Mouse (Mus musculus) hindbrain, embryonic 15.5 days (tissue): Measurements from ENCODE around the gene Prss35. TPM values are rescaled to one million over a fixed set of nuclear protein-coding genes. Genes with fewer than 3 reads are reported as not detected.

Experiments used
- ATAC-seq: fragments of 200-750 bp; cut with Nextera tagmentation; 2 replicates; pipeline ENCODE4 v1.8.0; 2017; ENCODE audit warnings: low read depth, moderate number of reproducible peaks, moderate TSS enrichment; ENCODE audit not compliant: low FRiP score
- H3K27ac ChIP-seq: fragments of 300-500 bp; sonication (generic); replicated peaks from 2 replicates; pipeline ENCODE4 v1.5.1; 2015; ENCODE audit warnings: mild to moderate bottlenecking, inconsistent platforms
- H3K27me3 ChIP-seq: fragments of 300-500 bp; sonication (generic); 2 replicates; pipeline ENCODE4 v1.6.1; 2015; ENCODE audit warnings: control low read depth, inconsistent platforms
- H3K36me3 ChIP-seq: fragments of 300-500 bp; sonication (generic); 2 replicates; pipeline ENCODE4 v1.6.1; 2015; ENCODE audit warnings: control low read depth, inconsistent platforms
- H3K4me1 ChIP-seq: fragments of 300-500 bp; sonication (generic); replicated peaks from 2 replicates; pipeline ENCODE4 v1.6.1; 2015; ENCODE audit warnings: control low read depth, inconsistent platforms
- H3K4me2 ChIP-seq: fragments of 300-500 bp; sonication (generic); 2 replicates; pipeline ENCODE4 v1.6.1; 2015; ENCODE audit warnings: moderate library complexity, mild to moderate bottlenecking, inconsistent platforms
- H3K4me3 ChIP-seq: fragments of 300-500 bp; sonication (generic); 2 replicates; pipeline ENCODE4 v1.5.1; 2015; ENCODE audit warnings: mild to moderate bottlenecking, inconsistent platforms
- H3K9ac ChIP-seq: fragments of 300-500 bp; sonication (generic); 2 replicates; pipeline ENCODE4 v1.6.1; 2015; ENCODE audit warnings: inconsistent platforms
- H3K9me3 ChIP-seq: fragments of 300-500 bp; sonication (generic); 2 replicates; pipeline ENCODE4 v1.6.1; 2016; ENCODE audit warnings: control low read depth, inconsistent platforms
- WGBS: fragments of 180-500 bp; shearing (Covaris S2); methylation state at CpG from one replicate; pipeline ENCODE4 v1.1.7; 2015; 5-methylcytosine and 5-hydroxymethylcytosine counted together
- polyA plus RNA-seq: library from polyadenylated mRNA; unstranded; fragments of >200 nt; fragmentation: Nextera tagmentation; extraction: Ambion mirVana; gene quantifications from 2 replicates; pipeline ENCODE4 v1.2.1, GENCODE M21; 2015

Prss35 gene
- polyA plus RNA-seq, 1 experiment from 2014 or later = 6.2 TPM

DNA sequence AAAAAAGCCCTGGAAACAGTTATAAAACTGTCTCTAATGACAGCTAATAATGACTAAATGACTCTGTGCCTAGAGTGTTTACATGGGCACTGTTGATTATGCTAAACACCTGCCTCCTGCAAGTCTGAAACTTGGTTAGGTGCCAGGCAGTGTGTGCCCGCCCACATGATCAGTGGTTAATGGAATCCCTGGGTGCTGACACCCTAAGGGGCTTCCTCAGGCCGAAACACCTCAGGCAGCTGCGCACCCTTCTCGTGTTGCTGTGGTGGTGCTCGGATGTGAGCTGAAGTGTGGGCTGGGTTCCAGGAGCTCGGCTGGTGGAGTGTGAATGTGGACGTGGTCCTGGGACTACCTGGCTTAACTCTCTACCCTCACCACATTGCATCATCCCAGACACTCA lies 33.9 kb downstream of the Prss35 start:
- 0 out of 2 replicates have a peak, but pooled peaks have one; percentile 15 for ATAC-seq
- H3K27me3 ChIP-seq = no peaks in the 10 kb centered on the region
- H3K4me3 ChIP-seq = no peak overlapping the region
- H3K9ac ChIP-seq = no peak overlapping the region
- no peak overlapping the region for H3K27ac ChIP-seq
- 71% methylated on average over 7 of the region's 7 CpGs for WGBS
- no peaks in the 10 kb centered on the region for H3K4me1 ChIP-seq
- H3K9me3 ChIP-seq = no peaks in the 10 kb centered on the region
- no peak overlapping the region for H3K4me2 ChIP-seq
- H3K36me3 ChIP-seq = peaks cover 65% of the 10 kb centered on the region

DNA sequence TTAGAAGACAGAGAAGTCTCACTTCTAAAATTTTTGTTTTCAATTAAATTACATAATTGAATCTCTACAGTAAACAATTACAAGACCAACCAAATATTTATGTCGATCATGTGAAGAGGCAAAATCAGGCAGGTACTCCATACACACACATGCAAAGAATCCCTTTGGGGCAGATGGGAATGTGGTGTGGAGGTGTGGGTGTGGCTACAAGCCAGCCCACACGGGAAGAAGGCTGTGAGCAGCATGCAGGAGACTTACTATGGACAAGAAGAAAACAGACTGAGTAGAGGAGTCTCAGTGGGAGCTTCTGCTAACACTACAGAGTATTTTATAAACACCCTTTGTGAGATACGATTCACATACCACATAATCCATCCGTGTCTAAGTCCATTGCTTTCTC lies 34.8 kb downstream of the Prss35 start:
- no peak for ATAC-seq
- no peaks in the 10 kb centered on the region for H3K27me3 ChIP-seq
- no peak overlapping the region for H3K27ac ChIP-seq
- H3K36me3 ChIP-seq = peaks cover 65% of the 10 kb centered on the region
- H3K9ac ChIP-seq = no peak overlapping the region
- H3K4me1 ChIP-seq = no peaks in the 10 kb centered on the region
- H3K4me3 ChIP-seq = no peak overlapping the region
- 76% methylated on average over 4 of the region's 4 CpGs for WGBS
- no peak overlapping the region for H3K4me2 ChIP-seq
- no peaks in the 10 kb centered on the region for H3K9me3 ChIP-seq

DNA sequence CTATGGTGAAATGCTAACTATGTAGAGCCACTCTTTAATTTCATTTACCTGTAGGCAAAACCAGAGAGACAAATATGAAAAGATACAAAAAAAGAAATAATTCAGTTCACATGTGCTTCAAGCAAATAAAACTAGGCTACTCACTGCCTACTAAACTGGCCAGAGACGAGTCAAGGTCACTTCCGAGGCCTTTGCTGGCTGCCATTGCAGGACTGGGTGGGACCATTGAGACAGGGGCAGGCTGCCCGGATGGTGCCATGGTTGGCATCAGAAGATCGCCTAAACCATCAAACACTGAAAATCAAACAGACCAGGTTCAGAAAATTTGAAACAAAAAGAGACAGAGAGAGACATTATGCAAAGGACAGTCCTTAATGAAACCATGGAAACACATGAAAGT lies 38.0 kb downstream of the Prss35 start:
- no peak overlapping the region for H3K9ac ChIP-seq
- no peaks in the 10 kb centered on the region for H3K9me3 ChIP-seq
- H3K4me1 ChIP-seq = no peaks in the 10 kb centered on the region
- no peak for ATAC-seq
- 90% methylated on average over 4 of the region's 4 CpGs for WGBS
- H3K4me2 ChIP-seq = no peak overlapping the region
- H3K27me3 ChIP-seq = no peaks in the 10 kb centered on the region
- no peak overlapping the region for H3K4me3 ChIP-seq
- H3K27ac ChIP-seq = no peak overlapping the region
- peaks cover 47% of the 10 kb centered on the region for H3K36me3 ChIP-seq

DNA sequence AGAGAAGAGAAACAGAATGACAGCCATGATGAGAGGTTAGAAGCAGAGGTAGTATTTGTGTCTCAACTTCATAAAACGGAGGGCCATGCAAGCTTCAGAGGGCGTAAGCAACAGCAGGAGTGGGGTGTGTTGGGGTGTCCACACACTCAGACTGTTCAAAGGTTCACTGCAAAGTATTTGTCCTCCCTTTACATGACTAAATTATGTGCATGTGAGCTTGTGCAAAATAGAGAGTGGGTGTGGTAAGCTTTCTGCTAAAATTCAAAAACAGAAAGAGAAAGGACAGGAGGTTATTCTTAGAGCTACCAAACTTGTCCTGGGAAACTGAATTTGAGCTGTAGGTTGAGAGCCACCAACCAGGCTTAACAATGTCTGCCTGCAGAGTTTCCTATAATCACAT lies 39.4 kb downstream of the Prss35 start:
- Histone ChIP-seq H3K27me3 (no peaks in the 10 kb centered on the region), H3K4me2 (no peak overlapping the region), H3K9ac (no peak overlapping the region), H3K27ac (no peak overlapping the region), H3K36me3 (peaks cover 44% of the 10 kb centered on the region), H3K9me3 (no peaks in the 10 kb centered on the region), H3K4me1 (no peaks in the 10 kb centered on the region), H3K4me3 (no peak overlapping the region)
- 89% methylated on average over 2 of the region's 2 CpGs for WGBS
- no peak for ATAC-seq

DNA sequence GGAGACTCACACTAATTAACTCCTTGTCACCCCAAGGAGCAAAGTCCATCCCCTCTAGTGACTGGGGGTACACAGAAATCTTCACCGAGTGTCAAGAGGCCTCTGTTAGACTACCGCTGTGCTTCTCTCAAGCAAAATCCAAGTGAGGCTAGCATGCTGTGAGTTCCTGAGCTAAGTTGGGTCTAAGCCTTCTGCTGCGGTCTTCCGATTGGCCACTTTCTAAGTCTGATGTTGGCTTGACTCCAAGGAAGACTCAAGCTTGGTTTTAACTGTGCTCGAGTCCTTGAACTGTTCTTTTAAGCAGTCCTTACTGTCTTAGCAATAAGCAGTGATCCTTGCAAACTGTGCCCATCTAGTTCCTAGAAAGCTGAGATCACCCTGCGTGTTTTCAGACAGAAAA lies 45.7 kb downstream of the Prss35 start:
- ATAC-seq = no peak
- 84% methylated on average over 6 of the region's 6 CpGs for WGBS
- Histone ChIP-seq H3K4me3 (no peak overlapping the region), H3K4me2 (no peak overlapping the region), H3K9me3 (no peaks in the 10 kb centered on the region), H3K4me1 (no peaks in the 10 kb centered on the region), H3K9ac (no peak overlapping the region), H3K36me3 (peaks cover 27% of the 10 kb centered on the region), H3K27ac (no peak overlapping the region), H3K27me3 (no peaks in the 10 kb centered on the region)

DNA sequence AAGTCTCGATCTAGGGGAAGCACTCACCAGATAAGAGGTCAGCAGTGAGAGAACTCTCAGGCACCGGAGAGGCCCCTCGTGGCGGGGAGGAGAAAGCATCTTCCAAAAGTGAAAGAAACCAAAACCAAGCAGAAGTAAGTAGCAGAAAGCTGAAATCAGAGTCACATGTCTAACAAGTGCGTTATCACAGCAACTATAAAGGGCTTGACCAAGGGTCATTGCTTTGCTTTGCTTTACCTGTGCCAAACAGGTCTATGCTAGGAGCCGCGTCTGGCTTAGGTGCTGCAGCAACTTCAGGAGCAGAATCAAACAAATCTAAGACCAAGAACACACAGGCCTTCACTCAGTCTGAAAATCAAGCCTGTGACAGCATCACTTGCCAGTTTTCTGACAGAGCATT lies 48.5 kb downstream of the Prss35 start:
- no peak for ATAC-seq
- 87% methylated on average over 7 of the region's 7 CpGs for WGBS
- no peak overlapping the region for H3K27ac ChIP-seq
- no peak overlapping the region for H3K4me2 ChIP-seq
- H3K4me1 ChIP-seq = no peaks in the 10 kb centered on the region
- no peaks in the 10 kb centered on the region for H3K9me3 ChIP-seq
- no peak overlapping the region for H3K9ac ChIP-seq
- peaks cover 29% of the 10 kb centered on the region for H3K36me3 ChIP-seq
- no peak overlapping the region for H3K4me3 ChIP-seq
- no peaks in the 10 kb centered on the region for H3K27me3 ChIP-seq

DNA sequence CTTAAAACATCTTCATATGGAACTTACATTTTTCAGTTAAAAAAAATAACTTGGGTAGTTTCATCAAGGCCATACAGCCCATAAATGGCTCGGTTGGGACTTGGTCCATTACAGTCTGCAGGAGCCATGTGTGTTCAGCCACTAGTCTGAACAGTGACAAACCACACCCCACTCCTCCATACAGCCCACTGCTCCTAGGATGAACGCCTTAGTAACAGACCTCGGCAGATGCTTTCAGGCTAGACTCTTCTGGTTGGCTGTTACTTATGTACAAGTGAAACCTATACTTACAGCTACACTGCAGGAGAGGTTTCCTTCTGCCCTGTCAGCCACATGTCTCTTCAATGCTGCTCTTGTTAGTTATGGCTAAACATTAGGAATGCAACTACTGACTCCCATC lies 51.8 kb downstream of the Prss35 start:
- 71% methylated on average over 3 of the region's 3 CpGs for WGBS
- Histone ChIP-seq H3K9me3 (no peaks in the 10 kb centered on the region), H3K27ac (no peak overlapping the region), H3K4me2 (no peak overlapping the region), H3K4me3 (no peak overlapping the region), H3K9ac (no peak overlapping the region), H3K36me3 (peaks cover 44% of the 10 kb centered on the region), H3K4me1 (no peaks in the 10 kb centered on the region), H3K27me3 (no peaks in the 10 kb centered on the region)
- ATAC-seq = no peak

DNA sequence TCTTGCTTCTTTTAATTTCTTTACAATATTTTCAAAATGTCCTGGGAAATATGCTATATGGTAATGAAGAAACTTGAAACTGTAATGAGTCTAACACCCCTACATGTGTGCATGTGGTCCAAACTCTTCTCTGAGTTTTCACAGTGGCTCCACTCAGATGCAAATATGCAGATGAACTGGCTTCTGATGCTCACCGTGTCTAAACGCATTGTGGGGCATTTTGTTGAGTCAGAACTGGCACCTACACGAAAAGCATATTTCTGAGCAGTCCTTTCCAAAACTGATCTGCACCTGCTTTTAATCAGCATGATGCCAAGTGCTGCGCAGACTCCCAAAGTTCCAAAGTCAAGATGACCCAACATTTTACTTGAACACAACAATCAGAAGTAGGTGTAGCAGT lies 54.1 kb downstream of the Prss35 start:
- H3K27ac ChIP-seq = no peak overlapping the region
- no peak overlapping the region for H3K4me2 ChIP-seq
- no peaks in the 10 kb centered on the region for H3K4me1 ChIP-seq
- H3K27me3 ChIP-seq = no peaks in the 10 kb centered on the region
- no peaks in the 10 kb centered on the region for H3K9me3 ChIP-seq
- no peak for ATAC-seq
- no peak overlapping the region for H3K9ac ChIP-seq
- 79% methylated on average over 4 of the region's 4 CpGs for WGBS
- H3K36me3 ChIP-seq = peaks cover 37% of the 10 kb centered on the region
- H3K4me3 ChIP-seq = no peak overlapping the region

DNA sequence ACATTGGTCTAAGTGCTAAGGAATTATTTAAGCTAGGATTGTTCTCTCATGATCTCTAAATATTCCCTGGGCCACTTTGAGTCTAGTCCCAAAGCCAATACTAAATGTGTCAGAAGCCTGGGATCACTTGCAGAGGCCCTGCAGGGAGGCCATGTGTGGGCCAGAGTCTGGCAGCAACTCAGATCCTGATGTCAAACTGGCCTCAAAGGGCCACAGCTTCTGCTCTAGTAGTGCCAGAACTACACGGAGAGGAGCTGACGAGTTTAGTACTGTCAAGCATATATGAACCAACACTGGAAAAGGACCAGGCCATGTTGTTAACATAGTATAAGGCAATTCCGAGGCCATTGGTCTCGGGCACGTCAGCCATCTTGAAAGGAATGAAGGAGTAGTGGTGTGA lies 54.7 kb downstream of the Prss35 start:
- Histone ChIP-seq H3K9me3 (no peaks in the 10 kb centered on the region), H3K36me3 (peaks cover 31% of the 10 kb centered on the region), H3K4me2 (no peak overlapping the region), H3K9ac (no peak overlapping the region), H3K4me1 (no peaks in the 10 kb centered on the region), H3K27ac (no peak overlapping the region), H3K4me3 (no peak overlapping the region), H3K27me3 (no peaks in the 10 kb centered on the region)
- no peak for ATAC-seq
- WGBS = 82% methylated on average over 5 of the region's 5 CpGs

DNA sequence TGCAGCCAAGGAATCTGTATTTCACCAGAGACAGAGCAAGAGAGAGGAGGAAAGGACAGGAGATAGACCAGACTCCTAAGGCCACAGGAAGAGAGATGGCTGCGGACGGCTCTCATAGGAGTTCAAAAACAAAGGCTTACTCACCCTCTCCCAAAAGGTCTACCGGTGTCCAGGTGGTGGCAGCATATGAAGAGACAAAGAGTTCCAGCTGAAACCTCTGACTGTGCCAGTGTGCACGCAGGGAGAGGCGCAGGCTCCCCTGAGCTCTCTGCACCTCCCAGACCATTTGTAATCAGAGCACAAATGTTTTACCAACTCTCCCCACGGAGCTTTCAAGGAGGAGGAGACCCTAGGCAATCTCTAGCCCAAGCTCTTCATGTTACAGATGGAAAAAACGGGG lies 55.2 kb downstream of the Prss35 start:
- no peak overlapping the region for H3K27ac ChIP-seq
- no peaks in the 10 kb centered on the region for H3K4me1 ChIP-seq
- no peak for ATAC-seq
- no peak overlapping the region for H3K4me2 ChIP-seq
- no peaks in the 10 kb centered on the region for H3K9me3 ChIP-seq
- H3K36me3 ChIP-seq = peaks cover 30% of the 10 kb centered on the region
- no peaks in the 10 kb centered on the region for H3K27me3 ChIP-seq
- WGBS = 51% methylated on average over 7 of the region's 7 CpGs
- H3K4me3 ChIP-seq = no peak overlapping the region
- no peak overlapping the region for H3K9ac ChIP-seq

DNA sequence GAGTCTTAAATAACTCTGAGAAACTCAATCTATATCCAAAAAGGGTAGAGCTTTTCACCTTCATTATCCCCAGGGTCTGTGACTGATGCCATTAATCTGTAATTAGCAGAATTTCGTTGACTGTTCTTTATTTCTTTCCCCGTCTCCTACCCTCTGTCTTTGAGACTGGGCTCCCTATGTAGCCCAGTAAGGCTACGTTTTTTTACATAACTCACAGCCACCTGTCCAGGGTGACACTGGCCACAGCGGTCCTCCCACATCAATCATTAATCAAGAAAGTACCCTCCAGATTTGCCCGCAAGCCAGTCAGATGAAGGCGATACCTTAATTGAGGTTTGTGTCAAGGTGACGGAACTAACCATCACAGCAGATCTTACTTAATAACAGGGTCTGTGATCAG lies 55.6 kb downstream of the Prss35 start:
- WGBS = 77% methylated on average over 7 of the region's 7 CpGs
- Histone ChIP-seq H3K9ac (no peak overlapping the region), H3K27me3 (no peaks in the 10 kb centered on the region), H3K9me3 (no peaks in the 10 kb centered on the region), H3K36me3 (peaks cover 32% of the 10 kb centered on the region), H3K4me3 (no peak overlapping the region), H3K27ac (no peak overlapping the region), H3K4me1 (no peaks in the 10 kb centered on the region), H3K4me2 (no peak overlapping the region)
- ATAC-seq = no peak

DNA sequence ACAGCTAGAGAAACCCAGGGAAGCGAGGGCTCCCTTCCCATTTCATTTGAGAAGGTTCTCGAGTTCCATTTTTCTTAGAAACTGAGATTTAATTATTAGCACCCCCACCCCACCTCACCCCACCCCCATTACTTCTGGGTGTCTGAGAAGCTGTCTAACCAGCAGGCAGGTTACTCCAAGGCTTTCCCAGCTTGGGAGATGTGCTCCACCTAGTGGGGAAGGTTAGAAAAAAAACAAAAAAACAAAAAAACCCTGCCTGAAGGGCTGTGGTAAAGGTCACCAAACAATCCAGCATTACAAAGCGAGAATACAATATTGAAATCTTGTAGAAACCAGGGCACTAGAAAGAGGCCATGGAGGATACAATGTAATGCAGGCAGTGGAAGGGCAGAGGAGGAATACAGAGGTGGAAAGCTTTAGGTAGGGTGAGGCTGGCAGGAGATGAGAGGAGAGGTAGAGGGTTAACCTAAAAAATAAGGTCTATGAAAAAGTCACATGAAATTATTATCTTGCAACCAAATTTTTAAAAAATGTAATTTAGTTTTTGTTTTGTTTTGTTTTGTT lies 57.2 kb downstream of the Prss35 start:
- H3K9me3 ChIP-seq = no peaks in the 10 kb centered on the region
- no peak overlapping the region for H3K27ac ChIP-seq
- ATAC-seq = 0 out of 2 replicates have a peak, but pooled peaks have one; percentile 30
- peaks cover 29% of the 10 kb centered on the region for H3K36me3 ChIP-seq
- no peaks in the 10 kb centered on the region for H3K27me3 ChIP-seq
- H3K4me1 ChIP-seq = no peaks in the 10 kb centered on the region
- no peak overlapping the region for H3K9ac ChIP-seq
- H3K4me2 ChIP-seq = no peak overlapping the region
- no peak overlapping the region for H3K4me3 ChIP-seq
- 28% methylated on average over 3 of the region's 3 CpGs for WGBS
